Comparison of ENCODE assay signal across 10 mouse cellular contexts in genomic region chr6:131290430-131290829, GRCm38 (mm10). TPM values are rescaled to one million over a fixed set of nuclear protein-coding genes. Genes with fewer than 3 reads are reported as not detected.
DNase-seq lines count a peak whose midpoint lies in the region; ATAC-seq and TF ChIP-seq lines count a peak whose summit lies in the region.
"Had no signal": no experiment of that assay in that cellular context is flagged by ENCODE, and none has a peak within 500 bp of the region (broad histone marks: within the 10 kb centered on the region; RNA-seq: fewer than 3 reads in every experiment).

No protein-coding gene starts in this region.

- no peaks in the 10 kb centered on the region for H3K9me3 ChIP-seq in hindbrain, embryonic 11.5 days (ENCODE audit: control insufficient read depth, low read length)
- no peaks in the 10 kb centered on the region for H3K9me3 ChIP-seq in hindbrain, embryonic 12.5 days (replicated peaks)
- H3K9me3 ChIP-seq in neural tube, embryonic 15.5 days (replicated peaks): no peaks in the 10 kb centered on the region
- H3K9me3 ChIP-seq: embryonic facial prominence, embryonic 13.5 days; liver, embryonic 13.5 days had no signal

- DNase-seq in hindbrain, embryonic 11.5 days (ENCODE audit: low spot score): peak; percentile 39
- DNase-seq in 3134 (ENCODE audit: extremely low read depth, insufficient read length, low spot score): peak; percentile 20
- DNase-seq in ES-CJ7 (ENCODE audit: low read depth, low spot score): peak; percentile 49
- peak; percentile 23 to 24 for DNase-seq in cerebellum, adult 2 months
- peak; percentile 37 to 52 for DNase-seq in kidney, postnatal 36 days
- DNase-seq in ovary, postnatal 36 days (ENCODE audit: low spot score): peak; percentile 7
- DNase-seq: liver, embryonic 13.5 days had no signal

- H3K27ac ChIP-seq in hindbrain, embryonic 11.5 days (ENCODE audit: low read depth, low read length): no peak overlapping the region
- H3K27ac ChIP-seq in hindbrain, embryonic 12.5 days: no peak overlapping the region
- H3K27ac ChIP-seq in cerebellum, adult 2 months (ENCODE audit: insufficient read depth, low read length): no peak overlapping the region
- H3K27ac ChIP-seq in neural tube, embryonic 15.5 days (replicated peaks): no peak overlapping the region
- H3K27ac ChIP-seq: embryonic facial prominence, embryonic 13.5 days; liver, embryonic 13.5 days had no signal

- ATAC-seq in hindbrain, embryonic 11.5 days (ENCODE audit: low FRiP score): no peak
- ATAC-seq in hindbrain, embryonic 12.5 days (ENCODE audit: low FRiP score): no peak
- no peak for ATAC-seq in neural tube, embryonic 15.5 days (ENCODE audit: low FRiP score)

- TF ChIP-seq POLR2A in cerebellum, adult 2 months (IDR thresholded peaks at IDR 0.05; ENCODE audit: borderline replicate concordance, insufficient read depth, low read length): no peak

- H3K36me3 ChIP-seq in hindbrain, embryonic 11.5 days (ENCODE audit: control insufficient read depth, insufficient read depth, low read length): no peaks in the 10 kb centered on the region
- peaks cover 13% of the 10 kb centered on the region for H3K36me3 ChIP-seq in hindbrain, embryonic 12.5 days
- peaks cover 13% of the 10 kb centered on the region; the same call in 1 of the 2 replicates for H3K36me3 ChIP-seq in neural tube, embryonic 15.5 days

- H3K4me2 ChIP-seq in hindbrain, embryonic 11.5 days (replicated peaks; ENCODE audit: low read depth, low read length): no peak overlapping the region
- H3K4me2 ChIP-seq in hindbrain, embryonic 12.5 days (replicated peaks): no peak overlapping the region
- no peak overlapping the region for H3K4me2 ChIP-seq in neural tube, embryonic 15.5 days
- H3K4me2 ChIP-seq: embryonic facial prominence, embryonic 13.5 days; liver, embryonic 13.5 days had no signal

- H3K4me3 ChIP-seq in hindbrain, embryonic 11.5 days (ENCODE audit: low read depth, low read length): no peak overlapping the region
- H3K4me3 ChIP-seq in hindbrain, embryonic 12.5 days: no peak overlapping the region
- H3K4me3 ChIP-seq in cerebellum, adult 2 months (replicated peaks; ENCODE audit: insufficient read depth, low read depth, low read length): no peak overlapping the region
- no peak overlapping the region for H3K4me3 ChIP-seq in neural tube, embryonic 15.5 days (replicated peaks)
- H3K4me3 ChIP-seq: embryonic facial prominence, embryonic 13.5 days; liver, embryonic 13.5 days had no signal

- peak; percentile 51; the same call in 1 of the 2 replicates for TF ChIP-seq CTCF in cerebellum, adult 2 months (IDR thresholded peaks at IDR 0.05; ENCODE audit: borderline replicate concordance, insufficient read depth, low read depth, low read length)

- H3K9ac ChIP-seq in hindbrain, embryonic 11.5 days (ENCODE audit: low read depth, low read length): no peak overlapping the region
- H3K9ac ChIP-seq in hindbrain, embryonic 12.5 days: no peak overlapping the region
- H3K9ac ChIP-seq in neural tube, embryonic 15.5 days (replicated peaks): no peak overlapping the region
- H3K9ac ChIP-seq: embryonic facial prominence, embryonic 13.5 days; liver, embryonic 13.5 days had no signal

- no peaks in the 10 kb centered on the region for H3K27me3 ChIP-seq in hindbrain, embryonic 11.5 days (ENCODE audit: control insufficient read depth, insufficient read depth, low read length)
- no peaks in the 10 kb centered on the region for H3K27me3 ChIP-seq in hindbrain, embryonic 12.5 days
- no peaks in the 10 kb centered on the region for H3K27me3 ChIP-seq in cerebellum, adult 2 months (ENCODE audit: control insufficient read depth, insufficient read depth, low read length)
- H3K27me3 ChIP-seq in neural tube, embryonic 15.5 days (replicated peaks): no peaks in the 10 kb centered on the region
- H3K27me3 ChIP-seq: embryonic facial prominence, embryonic 13.5 days; liver, embryonic 13.5 days had no signal

- H3K4me1 ChIP-seq in hindbrain, embryonic 11.5 days (replicated peaks; ENCODE audit: control insufficient read depth, insufficient read depth, low read length): peaks cover 3% of the 10 kb centered on the region
- peaks cover 8% of the 10 kb centered on the region for H3K4me1 ChIP-seq in hindbrain, embryonic 12.5 days
- H3K4me1 ChIP-seq in cerebellum, adult 2 months (ENCODE audit: control insufficient read depth, insufficient read depth, low read length): no peaks in the 10 kb centered on the region
- H3K4me1 ChIP-seq in neural tube, embryonic 15.5 days: peaks cover 17% of the 10 kb centered on the region

- WGBS in hindbrain, embryonic 11.5 days: 25% methylated on average over 2 of the region's 2 CpGs
- 28% methylated on average over 2 of the region's 2 CpGs for WGBS in hindbrain, embryonic 12.5 days
- 4% methylated on average over 2 of the region's 2 CpGs for WGBS in cerebellum, adult 2 months
- 25% methylated on average over 2 of the region's 2 CpGs for WGBS in neural tube, embryonic 15.5 days

RNA-seq across cellular contexts. Expression of gene Magohb, which starts 2.6 kb away (rescaled TPM):
- polyA plus RNA-seq in hindbrain, embryonic 11.5 days (2014; fragmentation: Nextera tagmentation; extraction: Ambion mirVana): 51.3 and 54.9 TPM in 2 replicates
- 49.0 and 57.2 TPM in 2 replicates for polyA plus RNA-seq in hindbrain, embryonic 12.5 days (2016; fragmentation: Nextera tagmentation; extraction: Ambion mirVana)
- 9.6 and 10.9 TPM in 2 replicates for polyA plus RNA-seq in cerebellum, adult 2 months (2012; rRNA removed)
- 38.8 and 41.8 TPM in 2 replicates for polyA plus RNA-seq in neural tube, embryonic 15.5 days (2015; fragmentation: Nextera tagmentation; extraction: Ambion mirVana)

RNA-seq across cellular contexts. Expression of gene Klra2, which starts 43.3 kb away (rescaled TPM):
- not detected in 2 replicates for polyA plus RNA-seq in hindbrain, embryonic 11.5 days (2014; fragmentation: Nextera tagmentation; extraction: Ambion mirVana)
- polyA plus RNA-seq in hindbrain, embryonic 12.5 days (2016; fragmentation: Nextera tagmentation; extraction: Ambion mirVana): not detected in 2 replicates
- polyA plus RNA-seq in cerebellum, adult 2 months (2012; rRNA removed): 0.15 and 0.19 TPM in 2 replicates
- polyA plus RNA-seq in neural tube, embryonic 15.5 days (2015; fragmentation: Nextera tagmentation; extraction: Ambion mirVana): not detected in 2 replicates
- polyA plus RNA-seq: embryonic facial prominence, embryonic 13.5 days had no signal
